Mouse (Mus musculus) bone marrow, adult 2 months (tissue): ENCODE results near the gene Rprd1b.

Source experiments
- CTCF ChIP-seq: fragments of 200-500 bp; IDR thresholded peaks from 2 replicates; pipeline ENCODE4 v1.5.1; 2011; ENCODE audit warnings: low read length, control low read depth; ENCODE audit not compliant: control insufficient read depth, insufficient read depth
- POLR2A ChIP-seq: fragments of 200-500 bp; IDR thresholded peaks from 2 replicates; pipeline ENCODE4 v1.6.1; 2011; ENCODE audit warnings: low read depth, mild to moderate bottlenecking, control low read depth, low read length, borderline replicate concordance; ENCODE audit not compliant: control insufficient read depth

DNA sequence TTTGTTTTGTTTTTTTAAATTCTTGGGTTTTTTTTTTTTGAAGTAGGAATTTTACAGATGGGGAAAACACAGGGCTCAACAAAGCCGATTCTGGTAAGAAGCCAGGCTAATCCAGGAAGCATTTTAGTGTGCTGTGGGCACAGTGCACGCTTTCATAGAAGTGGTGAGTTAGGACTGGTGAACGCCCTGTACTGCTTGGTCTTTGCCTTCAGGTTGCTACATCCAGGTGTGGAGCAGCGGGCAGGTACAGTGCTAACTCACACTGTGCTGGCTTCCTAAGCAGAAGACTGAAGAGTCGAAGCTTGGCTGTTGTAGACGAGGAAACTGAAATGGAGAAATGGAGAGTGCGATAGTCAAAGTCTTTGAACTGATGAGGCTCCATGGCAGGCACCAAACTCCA lies 1.7 kb downstream of the Rprd1b start:
- TF ChIP-seq POLR2A, result no peak
- no peak for TF ChIP-seq CTCF
